Mouse (Mus musculus): ENCODE results near the gene Hpd. TPM values are rescaled to one million over a fixed set of nuclear protein-coding genes. Genes with fewer than 3 reads are reported as not detected.

Gene Hpd
- total and polyA plus RNA-seq, 3 experiments, result 0.20 TPM; not detected in 2

GRCm38 (mm10) chr5:123166437-123166836, 16.1 kb downstream of the Hpd start:
- Histone ChIP-seq H3K9ac (ENCODE audit: insufficient read depth, low read depth) (no peak overlapping the region), H3K4me2 (ENCODE audit: insufficient read depth, low read depth, poor library complexity, severe bottlenecking) (no peak overlapping the region), H3K27ac (ENCODE audit: insufficient read depth, low read depth) (no peak overlapping the region), H3K9me3 (replicated peaks; ENCODE audit: low read length) (no peaks in the 10 kb centered on the region), H3K36me3 (replicated peaks in 1 of 2; ENCODE audit: control insufficient read depth in 1 of 2, insufficient read depth in 1 of 2, low read length in 1 of 2) (peaks cover 43 to 65% of the 10 kb centered on the region in 2 experiments), H3K4me3 (replicated peaks in 1 of 3; ENCODE audit: low read depth in 2 of 3, low read length in 2 of 3, poor library complexity in 1 of 3) (no peak overlapping the region), H3K4me1 (ENCODE audit: control insufficient read depth in 1 of 2, insufficient read depth in 2 of 2) (peaks cover 0 to 16% of the 10 kb centered on the region in 2 experiments; a peak in 3 of 4 replicates), H3K27me3 (replicated peaks) (no peaks in the 10 kb centered on the region), H3K79me2 (replicated peaks; ENCODE audit: control insufficient read depth, extremely low read depth, insufficient read depth, poor library complexity, severe bottlenecking) (no peaks in the 10 kb centered on the region)
- in situ Hi-C loops (cut with MboI; ENCODE audit: low pct_ligation_motif_present, low pct_unique_long_range_greater_than_20kb, low sequenced_read_pairs), result no loop called here
- dilution Hi-C loops (cut with MboI; ENCODE audit: extremely low pct_ligation_motif_present, extremely low pct_unique_long_range_greater_than_20kb, low sequenced_read_pairs), result no loop called here
- TF ChIP-seq IRF4 (IDR thresholded peaks at IDR 0.05; ENCODE audit: low read depth, low read length) (no peak), MAZ (IDR thresholded peaks at IDR 0.05; ENCODE audit: low read depth, low read length) (no peak), MYC (IDR thresholded peaks at IDR 0.05; ENCODE audit: low read depth, low read length) (no peak), POLR2AphosphoS2 (IDR thresholded peaks at IDR 0.05; ENCODE audit: low read depth, low read length) (no peak), UBTF (IDR thresholded peaks at IDR 0.05; ENCODE audit: low read depth, low read length) (no peak)
- no peak for DNase-seq (ENCODE audit: extremely low read depth)

GRCm38 (mm10) chr5:123162942-123163341, 19.6 kb downstream of the Hpd start:
- no peaks in the 10 kb centered on the region for H3K9me3 ChIP-seq (replicated peaks; ENCODE audit: low read length)
- H3K79me2 ChIP-seq (replicated peaks; ENCODE audit: control insufficient read depth, extremely low read depth, insufficient read depth, poor library complexity, severe bottlenecking), result no peaks in the 10 kb centered on the region
- dilution Hi-C loops (cut with MboI; ENCODE audit: extremely low pct_ligation_motif_present, extremely low pct_unique_long_range_greater_than_20kb, low sequenced_read_pairs) (no loop called here), in situ Hi-C loops (cut with MboI; ENCODE audit: low pct_ligation_motif_present, low pct_unique_long_range_greater_than_20kb, low sequenced_read_pairs) (no loop called here)
- peaks cover 0 to 12% of the 10 kb centered on the region in 2 experiments; a peak in 2 of 4 replicates for H3K4me1 ChIP-seq (ENCODE audit: control insufficient read depth in 1 of 2, insufficient read depth in 2 of 2)
- no peak for DNase-seq (ENCODE audit: extremely low read depth)
- no peak overlapping the region for H3K9ac ChIP-seq (ENCODE audit: insufficient read depth, low read depth)
- TF ChIP-seq NELFE (IDR thresholded peaks at IDR 0.05; ENCODE audit: low read depth, low read length) (no peak), ELF1 (IDR thresholded peaks at IDR 0.05; ENCODE audit: low read depth, low read length) (no peak), MAX (IDR thresholded peaks at IDR 0.05; ENCODE audit: low read length) (no peak), KAT2A (IDR thresholded peaks at IDR 0.05; ENCODE audit: insufficient replicate concordance, low read length) (no peak), SIN3A (IDR thresholded peaks at IDR 0.05; ENCODE audit: low read length) (no peak), MAFK (IDR thresholded peaks at IDR 0.05; ENCODE audit: insufficient replicate concordance, low read length) (no peak)
- peaks cover 76 to 90% of the 10 kb centered on the region in 2 experiments for H3K36me3 ChIP-seq (replicated peaks in 1 of 2; ENCODE audit: control insufficient read depth in 1 of 2, insufficient read depth in 1 of 2, low read length in 1 of 2)
- H3K4me2 ChIP-seq (ENCODE audit: insufficient read depth, low read depth, poor library complexity, severe bottlenecking), result no peak overlapping the region
- H3K27me3 ChIP-seq (replicated peaks), result no peaks in the 10 kb centered on the region
- no peak overlapping the region for H3K27ac ChIP-seq (ENCODE audit: insufficient read depth, low read depth)
- no peak overlapping the region for H3K4me3 ChIP-seq (replicated peaks in 1 of 3; ENCODE audit: low read depth in 2 of 3, low read length in 2 of 3, poor library complexity in 1 of 3)

- Histone ChIP-seq H3K27ac (ENCODE audit: insufficient read depth, low read depth) (no peak overlapping the region), H3K4me2 (ENCODE audit: insufficient read depth, low read depth, poor library complexity, severe bottlenecking) (no peak overlapping the region), H3K4me3 (replicated peaks in 1 of 3; ENCODE audit: low read depth in 2 of 3, low read length in 2 of 3, poor library complexity in 1 of 3) (no peak overlapping the region), H3K9ac (ENCODE audit: insufficient read depth, low read depth) (no peak overlapping the region), H3K9me3 (replicated peaks; ENCODE audit: low read length) (no peaks in the 10 kb centered on the region), H3K4me1 (ENCODE audit: control insufficient read depth in 1 of 2, insufficient read depth in 2 of 2) (no peaks in the 10 kb centered on the region), H3K36me3 (replicated peaks in 1 of 2; ENCODE audit: control insufficient read depth in 1 of 2, insufficient read depth in 1 of 2, low read length in 1 of 2) (peaks cover 81 to 91% of the 10 kb centered on the region in 2 experiments), H3K27me3 (replicated peaks) (no peaks in the 10 kb centered on the region), H3K79me2 (replicated peaks; ENCODE audit: control insufficient read depth, extremely low read depth, insufficient read depth, poor library complexity, severe bottlenecking) (no peaks in the 10 kb centered on the region)
- in situ Hi-C loops (cut with MboI; ENCODE audit: low pct_ligation_motif_present, low pct_unique_long_range_greater_than_20kb, low sequenced_read_pairs) (no loop called here), dilution Hi-C loops (cut with MboI; ENCODE audit: extremely low pct_ligation_motif_present, extremely low pct_unique_long_range_greater_than_20kb, low sequenced_read_pairs) (no loop called here)
- TF ChIP-seq ZMIZ1 (IDR thresholded peaks at IDR 0.05; ENCODE audit: low read depth, low read length) (no peak), MAZ (IDR thresholded peaks at IDR 0.05; ENCODE audit: low read depth, low read length) (no peak), RAD21 (IDR thresholded peaks at IDR 0.05; ENCODE audit: low read depth, low read length) (no peak), MEF2A (IDR thresholded peaks at IDR 0.05; ENCODE audit: borderline replicate concordance, low read depth, low read length) (no peak), E2F4 (IDR thresholded peaks at IDR 0.05; ENCODE audit: insufficient replicate concordance, low read depth, low read length) (no peak), ETS1 (conservative IDR thresholded peaks at IDR 0.05; ENCODE audit: low read depth, low read length) (no peak), MXI1 (IDR thresholded peaks at IDR 0.05; ENCODE audit: low read depth, low read length) (no peak), BHLHE40 (IDR thresholded peaks at IDR 0.05; ENCODE audit: low read depth, low read length) (no peak), USF1 (IDR thresholded peaks at IDR 0.05; ENCODE audit: low read depth, low read length) (no peak), ZKSCAN1 (IDR thresholded peaks at IDR 0.05; ENCODE audit: borderline replicate concordance, low read depth, low read length) (no peak), NELFE (IDR thresholded peaks at IDR 0.05; ENCODE audit: low read depth, low read length) (no peak)
- DNase-seq (ENCODE audit: extremely low read depth), result no peak
Observed at GRCm38 (mm10) chr5:123160341-123160740, 22.2 kb downstream of the Hpd start.

Data from CH12.LX (cell line).